Mouse (Mus musculus): ENCODE data around the gene Vmn2r20. TPM values are rescaled to one million over a fixed set of nuclear protein-coding genes. Genes with fewer than 3 reads are reported as not detected.
"Not testable (repeated sequence)": the region's sequence is repeated elsewhere in the genome, so short reads cannot be mapped to it uniquely, and the experiment has no call there.

Vmn2r20 gene
- not detected in 2 replicates for polyA plus RNA-seq (2015; fragmentation: Nextera tagmentation; extraction: Ambion mirVana)

GRCm38 (mm10) chr6:123418016-123418415, at the start of gene Vmn2r20:
Vmn2r20 (minus strand) TSS chr6:123418116.
- H3K4me3 ChIP-seq (replicated peaks); H3K36me3 ChIP-seq; H3K27me3 ChIP-seq; H3K4me2 ChIP-seq (replicated peaks); H3K4me1 ChIP-seq (replicated peaks); ATAC-seq; H3K27ac ChIP-seq; H3K9ac ChIP-seq (replicated peaks); H3K9me3 ChIP-seq: not testable (repeated sequence)
- WGBS = no CpG with 5 or more reads among the region's 4 CpGs

- not testable (repeated sequence) for H3K27ac ChIP-seq; H3K4me1 ChIP-seq (replicated peaks); H3K4me2 ChIP-seq (replicated peaks); H3K9ac ChIP-seq (replicated peaks); H3K36me3 ChIP-seq; H3K4me3 ChIP-seq (replicated peaks); H3K27me3 ChIP-seq; ATAC-seq; H3K9me3 ChIP-seq
- WGBS = no CpG with 5 or more reads among the region's 1 CpGs
Observed at GRCm38 (mm10) chr6:123424413-123424812, 6.5 kb upstream of the Vmn2r20 start.

GRCm38 (mm10) chr6:123406918-123407665, 10.8 kb downstream of the Vmn2r20 start:
- not testable (repeated sequence) for H3K9me3 ChIP-seq; H3K4me2 ChIP-seq (replicated peaks); H3K4me1 ChIP-seq (replicated peaks); H3K27ac ChIP-seq; H3K27me3 ChIP-seq; H3K36me3 ChIP-seq; H3K4me3 ChIP-seq (replicated peaks); H3K9ac ChIP-seq (replicated peaks); ATAC-seq
- no CpG with 5 or more reads among the region's 8 CpGs for WGBS

GRCm38 (mm10) chr6:123388824-123389223, 29.1 kb downstream of the Vmn2r20 start:
- not testable (repeated sequence) for ATAC-seq; H3K9me3 ChIP-seq; H3K4me2 ChIP-seq (replicated peaks); H3K4me1 ChIP-seq (replicated peaks); H3K27ac ChIP-seq; H3K27me3 ChIP-seq; H3K36me3 ChIP-seq; H3K4me3 ChIP-seq (replicated peaks); H3K9ac ChIP-seq (replicated peaks)

GRCm38 (mm10) chr6:123346141-123346540, 71.8 kb downstream of the Vmn2r20 start:
- no peak for ATAC-seq
- H3K4me2 ChIP-seq (replicated peaks) = no peak overlapping the region
- no peak overlapping the region for H3K9ac ChIP-seq (replicated peaks)
- WGBS = 90% methylated on average over 1 of the region's 1 CpGs
- no peaks in the 10 kb centered on the region for H3K4me1 ChIP-seq (replicated peaks)
- H3K36me3 ChIP-seq = no peaks in the 10 kb centered on the region
- H3K27me3 ChIP-seq = no peaks in the 10 kb centered on the region
- H3K9me3 ChIP-seq = no peaks in the 10 kb centered on the region
- no peak overlapping the region for H3K4me3 ChIP-seq (replicated peaks)
- H3K27ac ChIP-seq = no peak overlapping the region

- no peak overlapping the region for H3K9ac ChIP-seq (replicated peaks)
- no peaks in the 10 kb centered on the region for H3K9me3 ChIP-seq
- no peak overlapping the region for H3K27ac ChIP-seq
- no peaks in the 10 kb centered on the region for H3K4me1 ChIP-seq (replicated peaks)
- ATAC-seq = peak; percentile 37; the same call in 1 of the 2 replicates
- H3K36me3 ChIP-seq = no peaks in the 10 kb centered on the region
- no peak overlapping the region for H3K4me3 ChIP-seq (replicated peaks)
- no peak overlapping the region for H3K4me2 ChIP-seq (replicated peaks)
- H3K27me3 ChIP-seq = no peaks in the 10 kb centered on the region
Observed at GRCm38 (mm10) chr6:123340093-123340492, 77.8 kb downstream of the Vmn2r20 start.

- ATAC-seq = no peak
- no peaks in the 10 kb centered on the region for H3K9me3 ChIP-seq
- no peak overlapping the region for H3K27ac ChIP-seq
- no peaks in the 10 kb centered on the region for H3K36me3 ChIP-seq
- WGBS = 30% methylated on average over 2 of the region's 2 CpGs
- H3K9ac ChIP-seq (replicated peaks) = no peak overlapping the region
- H3K4me3 ChIP-seq (replicated peaks) = no peak overlapping the region
- H3K27me3 ChIP-seq = no peaks in the 10 kb centered on the region
- H3K4me1 ChIP-seq (replicated peaks) = no peaks in the 10 kb centered on the region
- no peak overlapping the region for H3K4me2 ChIP-seq (replicated peaks)
Observed at GRCm38 (mm10) chr6:123332503-123332902, 85.4 kb downstream of the Vmn2r20 start.

Other genes with a start within 250 kb of the Vmn2r20 start
- gene Clec4b2, start 245.2 kb downstream of the Vmn2r20 start, polyA plus RNA-seq (2015; fragmentation: Nextera tagmentation; extraction: Ambion mirVana) = not detected in 2 replicates
- 1.1 and 1.7 TPM in 2 replicates for gene Clec4n, start 188.3 kb downstream of the Vmn2r20 start, polyA plus RNA-seq (2015; fragmentation: Nextera tagmentation; extraction: Ambion mirVana)
- not detected in 2 replicates for gene Clec4d, start 156.0 kb downstream of the Vmn2r20 start, polyA plus RNA-seq (2015; fragmentation: Nextera tagmentation; extraction: Ambion mirVana)
- not detected in 2 replicates for gene Clec4e, start 128.2 kb downstream of the Vmn2r20 start, polyA plus RNA-seq (2015; fragmentation: Nextera tagmentation; extraction: Ambion mirVana)
- not detected in 2 replicates for gene Vmn2r19, start 109.8 kb downstream of the Vmn2r20 start, polyA plus RNA-seq (2015; fragmentation: Nextera tagmentation; extraction: Ambion mirVana)
- gene Vmn2r21, start 115.3 kb upstream of the Vmn2r20 start, polyA plus RNA-seq (2015; fragmentation: Nextera tagmentation; extraction: Ambion mirVana) = not detected in 2 replicates
- not detected in 2 replicates for gene Vmn2r22, start 232.6 kb upstream of the Vmn2r20 start, polyA plus RNA-seq (2015; fragmentation: Nextera tagmentation; extraction: Ambion mirVana)

All from midbrain, embryonic 13.5 days (tissue).